Mouse (Mus musculus) limb, embryonic 12.5 days (tissue): ENCODE results near the gene Olfr914. TPM values are rescaled to one million over a fixed set of nuclear protein-coding genes. Genes with fewer than 3 reads are reported as not detected.

Experiments used
- ATAC-seq: fragments of 200-750 bp; cut with Nextera tagmentation; 2 replicates; pipeline ENCODE4 v1.8.0; 2017; ENCODE audit warnings: low read depth, moderate TSS enrichment; ENCODE audit not compliant: insufficient number of reproducible peaks, insufficient read depth, low FRiP score, low TSS enrichment
- H3K27ac ChIP-seq: fragments of 300-500 bp; sonication (generic); 2 replicates; pipeline ENCODE4 v1.5.1; 2016; ENCODE audit warnings: mild to moderate bottlenecking, moderate library complexity
- H3K27me3 ChIP-seq: fragments of 300-500 bp; sonication (generic); 2 replicates; pipeline ENCODE4 v1.6.1; 2016; ENCODE audit warnings: mild to moderate bottlenecking, moderate library complexity
- H3K36me3 ChIP-seq: fragments of 300-500 bp; sonication (generic); 2 replicates; pipeline ENCODE4 v1.6.1; 2016; ENCODE audit warnings: mild to moderate bottlenecking, moderate library complexity
- H3K4me1 ChIP-seq: fragments of 300-500 bp; sonication (generic); replicated peaks from 2 replicates; pipeline ENCODE4 v1.6.1; 2016
- H3K4me2 ChIP-seq: fragments of 300-500 bp; sonication (generic); 2 replicates; pipeline ENCODE4 v1.6.1; 2016; ENCODE audit warnings: mild to moderate bottlenecking, moderate library complexity
- H3K4me3 ChIP-seq: fragments of 300-500 bp; sonication (generic); replicated peaks from 2 replicates; pipeline ENCODE4 v1.5.1; 2016; ENCODE audit warnings: mild to moderate bottlenecking
- H3K9ac ChIP-seq: fragments of 300-500 bp; sonication (generic); replicated peaks from 2 replicates; pipeline ENCODE4 v1.6.1; 2016; ENCODE audit warnings: mild to moderate bottlenecking, moderate library complexity
- H3K9me3 ChIP-seq: fragments of 300-500 bp; sonication (generic); 2 replicates; pipeline ENCODE4 v1.6.1; 2016; ENCODE audit warnings: mild to moderate bottlenecking, moderate library complexity
- WGBS: fragments of 180-500 bp; shearing (Covaris S2); methylation state at CpG from one replicate; pipeline ENCODE4 v1.1.7; 2016; 5-methylcytosine and 5-hydroxymethylcytosine counted together
- polyA plus RNA-seq: library from polyadenylated mRNA; unstranded; fragments of >200 nt; fragmentation: Nextera tagmentation; extraction: Ambion mirVana; gene quantifications from 2 replicates; pipeline ENCODE4 v1.2.1, GENCODE M21; 2016

Olfr914 gene
- not detected in 2 replicates for polyA plus RNA-seq

- no peak within 1 kb of the TSS for H3K27ac ChIP-seq
- WGBS = 73% methylated on average over 2 of the region's 2 CpGs
- no peaks in the 10 kb centered on the region for H3K36me3 ChIP-seq
- H3K9ac ChIP-seq = no peak within 1 kb of the TSS
- H3K4me3 ChIP-seq = no peak within 1 kb of the TSS
- no peaks in the 10 kb centered on the region for H3K27me3 ChIP-seq
- no peaks in the 10 kb centered on the region for H3K4me1 ChIP-seq
- no peak within 1 kb of the TSS for H3K4me2 ChIP-seq
- no peaks in the 10 kb centered on the region for H3K9me3 ChIP-seq
- ATAC-seq = no peak
Observed at GRCm38 (mm10) chr9:38604802-38605201, at the start of gene Olfr914. Olfr914 (plus strand) TSS chr9:38605102.

GRCm38 (mm10) chr9:38579878-38580277 lies 25.0 kb upstream of the Olfr914 start, which contains the start of gene Olfr912:
Olfr912 (plus strand) TSS chr9:38580178.
- no peak within 1 kb of the TSS for H3K27ac ChIP-seq
- 77% methylated on average over 1 of the region's 1 CpGs for WGBS
- H3K4me3 ChIP-seq = no peak within 1 kb of the TSS
- H3K36me3 ChIP-seq = no peaks in the 10 kb centered on the region
- no peak for ATAC-seq
- no peak within 1 kb of the TSS for H3K4me2 ChIP-seq
- H3K4me1 ChIP-seq = no peaks in the 10 kb centered on the region
- H3K27me3 ChIP-seq = no peaks in the 10 kb centered on the region
- no peak within 1 kb of the TSS for H3K9ac ChIP-seq
- no peaks in the 10 kb centered on the region for H3K9me3 ChIP-seq

- H3K9me3 ChIP-seq = no peaks in the 10 kb centered on the region
- no peak overlapping the region for H3K9ac ChIP-seq
- H3K27ac ChIP-seq = no peak overlapping the region
- no peaks in the 10 kb centered on the region for H3K4me1 ChIP-seq
- WGBS = 50% methylated on average over 1 of the region's 1 CpGs
- no peak overlapping the region for H3K4me3 ChIP-seq
- ATAC-seq = no peak
- no peaks in the 10 kb centered on the region for H3K36me3 ChIP-seq
- H3K4me2 ChIP-seq = no peak overlapping the region
- H3K27me3 ChIP-seq = no peaks in the 10 kb centered on the region
Observed at GRCm38 (mm10) chr9:38591056-38591455, 13.8 kb upstream of the Olfr914 start.

- WGBS = 53% methylated on average over 2 of the region's 2 CpGs
- Histone ChIP-seq H3K27ac (no peak within 1 kb of the TSS), H3K9ac (no peak within 1 kb of the TSS), H3K9me3 (no peaks in the 10 kb centered on the region), H3K4me1 (no peaks in the 10 kb centered on the region), H3K4me2 (no peak within 1 kb of the TSS), H3K4me3 (no peak within 1 kb of the TSS), H3K27me3 (no peaks in the 10 kb centered on the region), H3K36me3 (no peaks in the 10 kb centered on the region)
- ATAC-seq = no peak
Observed at GRCm38 (mm10) chr9:38592459-38592858, 12.4 kb upstream of the Olfr914 start, which contains the start of gene Olfr913. Olfr913 (plus strand) TSS chr9:38592759.

- H3K36me3 ChIP-seq = no peaks in the 10 kb centered on the region
- no peak for ATAC-seq
- no peak overlapping the region for H3K4me3 ChIP-seq
- no peaks in the 10 kb centered on the region for H3K27me3 ChIP-seq
- no peak overlapping the region for H3K27ac ChIP-seq
- H3K9ac ChIP-seq = no peak overlapping the region
- no peak overlapping the region for H3K4me2 ChIP-seq
- H3K9me3 ChIP-seq = peaks cover 4% of the 10 kb centered on the region
- 87% methylated on average over 4 of the region's 4 CpGs for WGBS
- no peaks in the 10 kb centered on the region for H3K4me1 ChIP-seq
Observed at GRCm38 (mm10) chr9:38632406-38632805, 27.5 kb downstream of the Olfr914 start.

GRCm38 (mm10) chr9:38659775-38660174 lies 54.9 kb downstream of the Olfr914 start, which contains the start of gene Olfr916:
Olfr916 (minus strand) TSS chr9:38659875.
- Histone ChIP-seq H3K4me3 (no peak within 1 kb of the TSS), H3K27me3 (no peaks in the 10 kb centered on the region), H3K36me3 (no peaks in the 10 kb centered on the region), H3K9ac (no peak within 1 kb of the TSS), H3K9me3 (no peaks in the 10 kb centered on the region), H3K4me2 (no peak within 1 kb of the TSS), H3K4me1 (no peaks in the 10 kb centered on the region), H3K27ac (no peak within 1 kb of the TSS)
- 68% methylated on average over 1 of the region's 1 CpGs for WGBS
- no peak for ATAC-seq

Other genes with a start within 250 kb of the Olfr914 start
- not detected in 2 replicates for gene Olfr250, start 238.2 kb upstream of the Olfr914 start, polyA plus RNA-seq
- gene Olfr251, start 228.0 kb upstream of the Olfr914 start, polyA plus RNA-seq = not detected in 2 replicates
- not detected in 2 replicates for gene Olfr147, start 203.4 kb upstream of the Olfr914 start, polyA plus RNA-seq
- gene Olfr901, start 175.6 kb upstream of the Olfr914 start, polyA plus RNA-seq = not detected in 2 replicates
- not detected in 2 replicates for gene Olfr902, start 157.4 kb upstream of the Olfr914 start, polyA plus RNA-seq
- gene Olfr904, start 142.0 kb upstream of the Olfr914 start, polyA plus RNA-seq = not detected in 2 replicates
- gene Olfr905, start 134.0 kb upstream of the Olfr914 start, polyA plus RNA-seq = not detected in 2 replicates
- gene Olfr906, start 118.0 kb upstream of the Olfr914 start, polyA plus RNA-seq = not detected in 2 replicates
- gene Olfr907, start 109.3 kb upstream of the Olfr914 start, polyA plus RNA-seq = not detected in 2 replicates
- gene Olfr911-ps1, start 83.5 kb upstream of the Olfr914 start, polyA plus RNA-seq = not detected in 2 replicates
- not detected in 2 replicates for gene Olfr910, start 67.3 kb upstream of the Olfr914 start, polyA plus RNA-seq
- not detected in 2 replicates for gene Olfr912, start 24.9 kb upstream of the Olfr914 start, polyA plus RNA-seq
- gene Olfr913, start 12.3 kb upstream of the Olfr914 start, polyA plus RNA-seq = not detected in 2 replicates
- gene Olfr916, start 54.8 kb downstream of the Olfr914 start, polyA plus RNA-seq = not detected in 2 replicates
- not detected in 2 replicates for gene Olfr917, start 60.7 kb downstream of the Olfr914 start, polyA plus RNA-seq
- not detected in 2 replicates for gene Olfr918, start 69.5 kb downstream of the Olfr914 start, polyA plus RNA-seq
- gene Olfr919, start 98.6 kb downstream of the Olfr914 start, polyA plus RNA-seq = not detected in 2 replicates
- gene Vwa5a, start 113.2 kb downstream of the Olfr914 start, polyA plus RNA-seq = 14.2 and 15.9 TPM in 2 replicates
- gene Olfr920, start 147.2 kb downstream of the Olfr914 start, polyA plus RNA-seq = not detected in 2 replicates
- not detected in 2 replicates for gene Olfr921, start 168.0 kb downstream of the Olfr914 start, polyA plus RNA-seq
- not detected in 2 replicates for gene Olfr922, start 209.5 kb downstream of the Olfr914 start, polyA plus RNA-seq
- not detected in 2 replicates for gene Olfr923, start 221.4 kb downstream of the Olfr914 start, polyA plus RNA-seq
- gene Olfr924, start 239.3 kb downstream of the Olfr914 start, polyA plus RNA-seq = not detected in 2 replicates
- not detected in 2 replicates for gene Olfr26, start 250.0 kb downstream of the Olfr914 start, polyA plus RNA-seq